Mouse (Mus musculus): ENCODE results near the gene Me3.

Me3 gene

GRCm38 (mm10) chr7:89666361-89666760 is 34.2 kb downstream of the Me3 start:
- DNase-seq (ENCODE audit: low spot score in 2 of 2) = peak in 1 of 2 experiments; percentile 42

- no peak for DNase-seq (ENCODE audit: low spot score in 2 of 2)
Observed at GRCm38 (mm10) chr7:89667570-89667969, 35.4 kb downstream of the Me3 start.

GRCm38 (mm10) chr7:89669461-89669860 is 37.3 kb downstream of the Me3 start:
- DNase-seq (ENCODE audit: low spot score in 2 of 2) = no peak

GRCm38 (mm10) chr7:89671104-89671831 is 39.1 kb downstream of the Me3 start:
- peak in 1 of 2 experiments; percentile 37 for DNase-seq (ENCODE audit: low spot score in 2 of 2)

- DNase-seq (ENCODE audit: low spot score in 2 of 2) = no peak
Observed at GRCm38 (mm10) chr7:89676176-89676575, 44.0 kb downstream of the Me3 start.

- DNase-seq (ENCODE audit: low spot score in 2 of 2) = no peak
Observed at GRCm38 (mm10) chr7:89677850-89678249, 45.7 kb downstream of the Me3 start.

GRCm38 (mm10) chr7:89678719-89679118 is 46.5 kb downstream of the Me3 start:
- no peak for DNase-seq (ENCODE audit: low spot score in 2 of 2)

- no peak for DNase-seq (ENCODE audit: low spot score in 2 of 2)
Observed at GRCm38 (mm10) chr7:89679139-89679538, 46.9 kb downstream of the Me3 start.

GRCm38 (mm10) chr7:89679621-89680140 is 47.5 kb downstream of the Me3 start:
- no peak for DNase-seq (ENCODE audit: low spot score in 2 of 2)

- no peak for DNase-seq (ENCODE audit: low spot score in 2 of 2)
Observed at GRCm38 (mm10) chr7:89680891-89681290, 48.7 kb downstream of the Me3 start.

GRCm38 (mm10) chr7:89681666-89682470 is 49.7 kb downstream of the Me3 start:
- DNase-seq (ENCODE audit: low spot score in 2 of 2) = no peak

- DNase-seq (ENCODE audit: low spot score in 2 of 2) = no peak
Observed at GRCm38 (mm10) chr7:89698186-89698585, 66.0 kb downstream of the Me3 start.

- no peak for DNase-seq (ENCODE audit: low spot score in 2 of 2)
Observed at GRCm38 (mm10) chr7:89699668-89700350, 67.6 kb downstream of the Me3 start.

GRCm38 (mm10) chr7:89700511-89700910 is 68.3 kb downstream of the Me3 start:
- no peak for DNase-seq (ENCODE audit: low spot score in 2 of 2)

- no peak for DNase-seq (ENCODE audit: low spot score in 2 of 2)
Observed at GRCm38 (mm10) chr7:89710776-89711175, 78.6 kb downstream of the Me3 start.

GRCm38 (mm10) chr7:89713059-89713458 is 80.9 kb downstream of the Me3 start:
- DNase-seq (ENCODE audit: low spot score in 2 of 2) = no peak

- DNase-seq (ENCODE audit: low spot score in 2 of 2) = no peak
Observed at GRCm38 (mm10) chr7:89716226-89716625, 84.0 kb downstream of the Me3 start.

- no peak for DNase-seq (ENCODE audit: low spot score in 2 of 2)
Observed at GRCm38 (mm10) chr7:89717521-89717920, 85.3 kb downstream of the Me3 start.

GRCm38 (mm10) chr7:89718264-89718663 is 86.1 kb downstream of the Me3 start:
- no peak for DNase-seq (ENCODE audit: low spot score in 2 of 2)

- DNase-seq (ENCODE audit: low spot score in 2 of 2) = no peak
Observed at GRCm38 (mm10) chr7:89720256-89720655, 88.1 kb downstream of the Me3 start.

- no peak for DNase-seq (ENCODE audit: low spot score in 2 of 2)
Observed at GRCm38 (mm10) chr7:89726712-89727111, 94.5 kb downstream of the Me3 start.

GRCm38 (mm10) chr7:89727615-89728014 is 95.4 kb downstream of the Me3 start:
- no peak for DNase-seq (ENCODE audit: low spot score in 2 of 2)
